Mouse (Mus musculus) heart, postnatal 0 days (tissue): ENCODE results near the gene Vps26c.

Source experiments
- CTCF ChIP-seq: IDR thresholded peaks from 2 replicates; pipeline ENCODE4 v1.5.1; 2016; ENCODE audit warnings: antibody characterized with exemption, control low read depth, low read depth
- EP300 ChIP-seq: IDR thresholded peaks from 2 replicates; pipeline ENCODE4 v1.6.1; 2016; ENCODE audit warnings: antibody characterized with exemption, low read depth

DNA sequence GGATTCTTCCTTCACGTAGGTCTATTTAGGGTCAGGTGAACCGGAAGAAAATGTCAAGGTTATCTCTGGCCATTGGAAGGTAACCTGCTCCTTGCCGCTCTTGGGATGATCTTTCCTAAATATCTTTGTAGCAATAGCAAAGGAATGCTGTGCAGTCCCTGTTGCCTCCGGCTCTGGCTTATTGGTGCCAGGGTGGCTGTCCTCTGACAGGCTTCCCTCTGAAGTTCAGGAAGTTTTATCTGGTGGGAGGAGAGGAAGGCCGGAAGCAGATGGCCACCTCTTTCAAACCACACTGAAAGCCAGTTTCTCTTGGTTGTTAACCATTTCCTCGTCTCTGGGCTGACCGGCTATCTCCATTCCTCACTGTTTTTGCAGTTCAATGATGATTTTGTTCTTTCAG is 32.7 kb upstream of the Vps26c start:
- TF ChIP-seq CTCF (no peak), EP300 (no peak)
